Mouse (Mus musculus) heart, embryonic 13.5 days (tissue): ENCODE measurements around the gene Gadd45gip1. TPM values are rescaled to one million over a fixed set of nuclear protein-coding genes. Genes with fewer than 3 reads are reported as not detected.

Source experiments
- ATAC-seq: fragments of 200-750 bp; cut with Nextera tagmentation; 2 replicates; pipeline ENCODE4 v1.8.0; 2017; ENCODE audit warnings: moderate TSS enrichment; ENCODE audit not compliant: insufficient number of reproducible peaks, low FRiP score, low TSS enrichment; ENCODE audit errors: extremely low read depth
- H3K27ac ChIP-seq: fragments of 300-500 bp; sonication (generic); replicated peaks from 2 replicates; pipeline ENCODE4 v1.5.1; 2015; ENCODE audit warnings: moderate library complexity, mild to moderate bottlenecking, inconsistent platforms
- H3K27me3 ChIP-seq: fragments of 300-500 bp; sonication (generic); replicated peaks from 2 replicates; pipeline ENCODE4 v1.6.1; 2015; ENCODE audit warnings: mild to moderate bottlenecking, inconsistent platforms
- H3K36me3 ChIP-seq: fragments of 300-500 bp; sonication (generic); 2 replicates; pipeline ENCODE4 v1.6.1; 2015; ENCODE audit warnings: mild to moderate bottlenecking, inconsistent platforms
- H3K4me1 ChIP-seq: fragments of 300-500 bp; sonication (generic); 2 replicates; pipeline ENCODE4 v1.6.1; 2015; ENCODE audit warnings: inconsistent platforms
- H3K4me2 ChIP-seq: fragments of 300-500 bp; sonication (generic); 2 replicates; pipeline ENCODE4 v1.6.1; 2015; ENCODE audit warnings: inconsistent platforms, mild to moderate bottlenecking, moderate library complexity
- H3K4me3 ChIP-seq: fragments of 300-500 bp; sonication (generic); 2 replicates; pipeline ENCODE4 v1.5.1; 2015; ENCODE audit warnings: moderate library complexity, mild to moderate bottlenecking, inconsistent platforms
- H3K9ac ChIP-seq: fragments of 300-500 bp; sonication (generic); 2 replicates; pipeline ENCODE4 v1.6.1; 2015; ENCODE audit warnings: inconsistent platforms, mild to moderate bottlenecking, moderate library complexity
- H3K9me3 ChIP-seq: fragments of 300-500 bp; sonication (generic); 2 replicates; pipeline ENCODE4 v1.6.1; 2016; ENCODE audit warnings: inconsistent platforms
- WGBS: fragments of 180-500 bp; shearing (Covaris S2); methylation state at CpG from one replicate; pipeline ENCODE4 v1.1.7; 2015; ENCODE audit warnings: mixed read lengths; 5-methylcytosine and 5-hydroxymethylcytosine counted together
- polyA plus RNA-seq: library from polyadenylated mRNA; unstranded; fragments of >200 nt; fragmentation: Nextera tagmentation; extraction: Ambion mirVana; gene quantifications from 2 replicates; pipeline ENCODE4 v1.2.1, GENCODE M21; 2015

The Gadd45gip1 gene
- polyA plus RNA-seq, 1 experiment from 2014 or later: 50.2 TPM

GRCm38 (mm10) chr8:84834002-84834865 lies 2.9 kb downstream of the Gadd45gip1 start:
- Histone ChIP-seq H3K9ac (peak overlapping the region; percentile 34; the same call in 1 of the 2 replicates), H3K36me3 (peaks cover 58% of the 10 kb centered on the region), H3K4me2 (peak overlapping the region; percentile 3; the same call in 1 of the 2 replicates), H3K27ac (peak overlapping the region; percentile 58), H3K9me3 (no peaks in the 10 kb centered on the region), H3K4me1 (peaks cover 56% of the 10 kb centered on the region), H3K27me3 (no peaks in the 10 kb centered on the region), H3K4me3 (no peak overlapping the region)
- WGBS: 85% methylated on average over 19 of the region's 19 CpGs
- 0 out of 2 replicates have a peak, but pooled peaks have one; percentile 2 for ATAC-seq

DNA sequence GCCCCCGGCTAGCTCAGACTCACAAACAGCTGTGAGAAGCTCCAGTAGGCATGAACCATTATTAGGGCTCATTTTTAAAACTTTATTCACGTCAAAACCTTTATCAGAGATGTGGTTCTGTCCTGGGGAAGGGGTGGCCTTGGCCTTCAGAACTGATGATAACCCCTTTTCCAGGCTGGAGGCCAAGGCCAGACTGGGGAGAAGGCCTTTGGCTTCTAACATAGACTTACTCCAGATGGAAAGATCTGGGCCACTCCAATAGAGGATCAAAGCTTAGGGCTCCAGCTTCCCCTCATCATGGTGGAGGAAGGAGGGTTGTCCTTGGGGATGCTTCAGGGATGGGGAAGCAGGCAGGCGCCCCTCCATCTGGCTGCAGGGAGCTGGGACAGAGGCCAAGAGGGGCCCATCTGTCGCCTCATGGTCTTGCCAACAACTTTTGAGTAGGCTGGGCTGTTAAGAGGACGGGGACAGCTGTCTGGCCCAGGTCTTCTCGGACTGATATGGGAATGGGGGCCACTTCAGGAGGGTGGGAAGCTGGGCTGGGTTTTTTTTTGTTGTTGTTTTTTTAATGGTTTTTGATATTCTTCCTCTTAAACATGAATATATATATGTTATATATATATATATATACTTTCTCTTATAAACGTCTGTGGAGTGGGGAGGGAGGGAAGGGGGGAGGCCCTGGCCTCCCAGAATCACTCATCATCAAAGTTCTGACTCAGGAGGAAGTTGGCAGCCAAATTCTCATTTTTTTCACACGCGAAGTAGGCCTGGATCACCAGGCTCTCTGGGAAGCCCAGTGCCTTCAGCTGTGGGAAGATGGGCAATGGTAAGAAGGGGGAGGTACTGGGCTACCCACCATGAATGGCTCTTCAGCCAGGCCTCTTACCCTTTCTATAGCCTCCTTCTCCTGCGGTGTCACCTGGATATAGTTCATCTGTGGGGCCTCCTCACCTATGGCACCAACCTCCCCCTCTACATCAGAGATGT lies 3.8 kb downstream of the Gadd45gip1 start:
- H3K27me3 ChIP-seq: no peaks in the 10 kb centered on the region
- peaks cover 59% of the 10 kb centered on the region for H3K36me3 ChIP-seq
- peak overlapping the region; percentile 44; the same call in 1 of the 2 replicates for H3K9ac ChIP-seq
- peaks cover 63% of the 10 kb centered on the region for H3K4me1 ChIP-seq
- no peak for ATAC-seq
- peak overlapping the region; percentile 3; the same call in 1 of the 2 replicates for H3K4me2 ChIP-seq
- peak overlapping the region; percentile 58 for H3K27ac ChIP-seq
- 53% methylated on average over 10 of the region's 10 CpGs for WGBS
- H3K9me3 ChIP-seq: no peaks in the 10 kb centered on the region
- no peak overlapping the region for H3K4me3 ChIP-seq

DNA sequence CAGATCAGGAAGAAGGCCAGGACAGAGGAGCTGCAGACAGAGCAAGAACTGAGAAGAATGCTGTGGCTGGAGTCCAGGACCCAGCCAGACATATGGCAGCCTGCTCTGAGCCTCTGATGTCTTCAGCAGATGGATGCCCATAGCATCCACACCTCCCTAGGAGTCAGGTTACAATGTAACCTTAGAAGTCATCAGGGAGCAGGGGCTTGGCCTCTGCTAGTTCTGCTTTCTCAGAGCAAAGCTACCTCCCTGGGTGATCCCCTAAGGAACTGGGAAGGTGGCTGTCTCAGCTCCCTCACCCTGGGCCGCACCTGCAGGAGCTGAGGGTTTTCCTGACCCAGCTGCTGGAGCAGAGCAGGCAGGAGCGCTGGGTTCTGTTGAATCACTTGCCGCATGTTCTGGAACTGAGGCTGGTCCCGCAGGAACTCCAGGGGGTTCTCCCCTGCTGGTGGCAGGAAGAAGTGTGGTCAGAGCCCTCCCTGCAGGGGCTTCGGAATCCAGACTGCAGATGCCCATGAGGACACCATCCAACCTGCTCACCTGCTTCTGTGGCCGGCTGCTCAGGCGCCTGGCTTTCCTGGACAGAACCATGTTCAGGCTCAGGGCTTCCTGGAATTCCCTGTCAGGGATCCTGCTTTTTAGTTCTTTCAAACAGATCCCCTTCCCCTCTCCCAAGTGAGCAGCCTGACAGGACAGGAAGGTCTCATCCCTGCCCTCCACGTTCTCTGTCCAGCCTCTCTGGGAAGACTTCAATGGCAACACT lies 6.0 kb downstream of the Gadd45gip1 start:
- no peaks in the 10 kb centered on the region for H3K9me3 ChIP-seq
- peaks cover 72% of the 10 kb centered on the region for H3K36me3 ChIP-seq
- peak overlapping the region; percentile 32 for H3K4me3 ChIP-seq
- peaks cover 67% of the 10 kb centered on the region for H3K4me1 ChIP-seq
- peak overlapping the region; percentile 79 for H3K4me2 ChIP-seq
- H3K27ac ChIP-seq: 0 out of 2 replicates have a peak overlapping the region, but pooled peaks have one; percentile 12
- WGBS: 58% methylated on average over 8 of the region's 8 CpGs
- peak overlapping the region; percentile 56; the same call in 1 of the 2 replicates for H3K9ac ChIP-seq
- no peaks in the 10 kb centered on the region for H3K27me3 ChIP-seq
- ATAC-seq: no peak

GRCm38 (mm10) chr8:84837912-84838470 lies 6.7 kb downstream of the Gadd45gip1 start:
- peak overlapping the region; percentile 56; the same call in 1 of the 2 replicates for H3K9ac ChIP-seq
- ATAC-seq: no peak
- WGBS: 82% methylated on average over 15 of the region's 15 CpGs
- H3K27ac ChIP-seq: no peak overlapping the region
- peak overlapping the region; percentile 32 for H3K4me3 ChIP-seq
- H3K9me3 ChIP-seq: no peaks in the 10 kb centered on the region
- H3K36me3 ChIP-seq: peaks cover 79% of the 10 kb centered on the region
- H3K4me2 ChIP-seq: peak overlapping the region; percentile 79
- H3K4me1 ChIP-seq: peaks cover 67% of the 10 kb centered on the region
- no peaks in the 10 kb centered on the region for H3K27me3 ChIP-seq

- WGBS: 75% methylated on average over 5 of the region's 5 CpGs
- H3K9me3 ChIP-seq: no peaks in the 10 kb centered on the region
- ATAC-seq: no peak
- no peak overlapping the region for H3K9ac ChIP-seq
- peaks cover 83% of the 10 kb centered on the region for H3K36me3 ChIP-seq
- peak overlapping the region; percentile 79; the same call in 1 of the 2 replicates for H3K4me2 ChIP-seq
- H3K4me3 ChIP-seq: peak overlapping the region; percentile 87; the same call in 1 of the 2 replicates
- H3K27ac ChIP-seq: no peak overlapping the region
- peaks cover 66% of the 10 kb centered on the region for H3K4me1 ChIP-seq
- no peaks in the 10 kb centered on the region for H3K27me3 ChIP-seq
These were observed 7.2 kb downstream of the Gadd45gip1 start for GRCm38 (mm10) chr8:84838513-84838912.

DNA sequence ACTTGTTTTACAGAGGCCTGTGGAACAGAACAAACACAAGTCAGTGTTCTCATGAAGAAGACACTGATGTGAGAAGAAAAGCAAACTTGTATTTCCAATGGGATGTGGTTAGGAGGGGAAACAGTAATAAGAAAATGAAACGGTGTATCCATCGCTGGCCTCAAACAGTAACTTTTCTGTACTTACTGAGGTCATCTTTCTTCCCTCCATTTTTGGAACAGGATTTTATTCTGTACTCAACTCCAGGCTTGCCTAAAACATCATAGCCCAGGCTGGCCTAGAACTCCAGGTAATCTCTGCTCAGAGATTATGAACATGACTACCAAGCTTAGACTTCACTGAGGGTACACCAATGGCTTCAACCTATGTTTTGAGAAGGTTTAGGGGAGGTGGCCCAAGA lies 8.1 kb downstream of the Gadd45gip1 start:
- Histone ChIP-seq H3K27me3 (no peaks in the 10 kb centered on the region), H3K4me2 (peak overlapping the region; percentile 79), H3K4me3 (peak overlapping the region; percentile 87), H3K9me3 (no peaks in the 10 kb centered on the region), H3K4me1 (peaks cover 66% of the 10 kb centered on the region), H3K36me3 (peaks cover 83% of the 10 kb centered on the region), H3K9ac (peak overlapping the region; percentile 96), H3K27ac (peak overlapping the region; percentile 92; the same call in 1 of the 2 replicates)
- WGBS: 84% methylated on average over 2 of the region's 2 CpGs
- ATAC-seq: no peak

- H3K36me3 ChIP-seq: peaks cover 83% of the 10 kb centered on the region
- peak overlapping the region; percentile 92 for H3K27ac ChIP-seq
- 1% methylated on average over 7 of the region's 7 CpGs for WGBS
- H3K27me3 ChIP-seq: no peaks in the 10 kb centered on the region
- peaks cover 66% of the 10 kb centered on the region for H3K4me1 ChIP-seq
- no peak for ATAC-seq
- peak overlapping the region; percentile 79 for H3K4me2 ChIP-seq
- H3K9me3 ChIP-seq: no peaks in the 10 kb centered on the region
- peak overlapping the region; percentile 96 for H3K9ac ChIP-seq
- peak overlapping the region; percentile 87 for H3K4me3 ChIP-seq
These were observed 8.5 kb downstream of the Gadd45gip1 start for GRCm38 (mm10) chr8:84839875-84840247.

- Histone ChIP-seq H3K4me2 (peak within 1 kb of the TSS; percentile 79), H3K27me3 (no peaks in the 10 kb centered on the region), H3K36me3 (peaks cover 83% of the 10 kb centered on the region), H3K9me3 (no peaks in the 10 kb centered on the region), H3K9ac (peak within 1 kb of the TSS; percentile 96), H3K4me1 (peaks cover 67% of the 10 kb centered on the region), H3K4me3 (peak within 1 kb of the TSS; percentile 87), H3K27ac (peak within 1 kb of the TSS; percentile 92)
- peak; percentile 85 for ATAC-seq
- WGBS: under 1% methylated on average over 55 of the region's 55 CpGs
These were observed 9.1 kb downstream of the Gadd45gip1 start, which contains the start of gene Rad23a for GRCm38 (mm10) chr8:84840248-84840999. Rad23a (minus strand) TSS chr8:84840665.

- ATAC-seq: no peak
- no peak overlapping the region for H3K9ac ChIP-seq
- no peak overlapping the region for H3K4me2 ChIP-seq
- no peak overlapping the region for H3K4me3 ChIP-seq
- peaks cover 77% of the 10 kb centered on the region for H3K36me3 ChIP-seq
- 64% methylated on average over 1 of the region's 1 CpGs for WGBS
- no peaks in the 10 kb centered on the region for H3K9me3 ChIP-seq
- peak overlapping the region; percentile 92 for H3K27ac ChIP-seq
- H3K27me3 ChIP-seq: no peaks in the 10 kb centered on the region
- H3K4me1 ChIP-seq: peaks cover 59% of the 10 kb centered on the region
These were observed 10.2 kb downstream of the Gadd45gip1 start for GRCm38 (mm10) chr8:84841514-84841913.
